Comparison of ENCODE assay signal across 23 mouse cellular contexts in genomic region chr3:105005561-105006065, GRCm38 (mm10). TPM values are rescaled to one million over a fixed set of nuclear protein-coding genes. Genes with fewer than 3 reads are reported as not detected.
DNase-seq lines count a peak whose midpoint lies in the region; ATAC-seq and TF ChIP-seq lines count a peak whose summit lies in the region.
"Had no signal": no experiment of that assay in that cellular context is flagged by ENCODE, and none has a peak within 500 bp of the region (broad histone marks: within the 10 kb centered on the region; RNA-seq: fewer than 3 reads in every experiment).

No protein-coding gene starts in this region.

- peaks cover 92% of the 10 kb centered on the region for H3K36me3 ChIP-seq in kidney, embryonic 15.5 days
- H3K36me3 ChIP-seq in lung, postnatal 0 days (ENCODE audit: insufficient read depth, low read length): peaks cover 50% of the 10 kb centered on the region
- H3K36me3 ChIP-seq in ES-E14 (ENCODE audit: control insufficient read depth, insufficient read depth, low read length, poor library complexity, severe bottlenecking): peaks cover 14% of the 10 kb centered on the region
- H3K36me3 ChIP-seq: G1E had no signal

- H3K27ac ChIP-seq in kidney, embryonic 15.5 days: peak overlapping the region; percentile 6; the same call in 1 of the 2 replicates
- H3K27ac ChIP-seq in lung, postnatal 0 days (ENCODE audit: low read length): 0 out of 2 replicates have a peak overlapping the region, but pooled peaks have one; percentile 54
- H3K27ac ChIP-seq in ES-E14 (ENCODE audit: insufficient read depth, low read depth, low read length, poor library complexity, severe bottlenecking): no peak overlapping the region
- H3K27ac ChIP-seq: embryonic facial prominence, embryonic 10.5 days; heart, embryonic 15.5 days; hindbrain, embryonic 13.5 days; hindbrain, postnatal 0 days had no signal

- 86% methylated on average over 20 of the region's 20 CpGs for WGBS in kidney, embryonic 15.5 days
- 65% methylated on average over 20 of the region's 20 CpGs for WGBS in lung, postnatal 0 days

- H3K9ac ChIP-seq in kidney, embryonic 15.5 days: no peak overlapping the region
- H3K9ac ChIP-seq in lung, postnatal 0 days (replicated peaks; ENCODE audit: low read depth): no peak overlapping the region
- H3K9ac ChIP-seq in ES-E14 (ENCODE audit: insufficient read depth, low read depth, low read length, poor library complexity, severe bottlenecking): peak overlapping the region; percentile 39; the same call in 1 of the 2 replicates
- H3K9ac ChIP-seq: forebrain, embryonic 13.5 days; forebrain, postnatal 0 days; heart, embryonic 15.5 days; hindbrain, embryonic 13.5 days had no signal

- DNase-seq in kidney, postnatal 10 days: no peak
- DNase-seq in lung, postnatal 0 days (ENCODE audit: low spot score): no peak
- DNase-seq in lung, postnatal 10 days: no peak
- no peak for DNase-seq in ES-E14 (ENCODE audit: low read depth, low spot score)
- no peak for DNase-seq in Muller cell, postnatal 12 days (ENCODE audit: inconsistent ontology term)
- DNase-seq: adrenal gland, adult 2 months; adrenal gland, postnatal 25 days; cerebellum, adult 18-20 months; cerebellum, adult 9-11 months; forebrain, postnatal 0 days; gastrocnemius, postnatal 36 days; heart, postnatal 14 days had no signal

- no peaks in the 10 kb centered on the region for H3K9me3 ChIP-seq in kidney, embryonic 15.5 days (replicated peaks)
- no peaks in the 10 kb centered on the region for H3K9me3 ChIP-seq in lung, postnatal 0 days (ENCODE audit: low read length)
- no peaks in the 10 kb centered on the region for H3K9me3 ChIP-seq in ES-E14 (ENCODE audit: control insufficient read depth, insufficient read depth, low read depth, low read length)
- H3K9me3 ChIP-seq: embryonic facial prominence, embryonic 10.5 days; forebrain, embryonic 13.5 days; G1E; heart, embryonic 15.5 days; hindbrain, embryonic 13.5 days had no signal

- no peak for TF ChIP-seq CTCF in lung, postnatal 0 days (IDR thresholded peaks at IDR 0.05)

- H3K27me3 ChIP-seq in kidney, embryonic 15.5 days: no peaks in the 10 kb centered on the region
- no peaks in the 10 kb centered on the region for H3K27me3 ChIP-seq in lung, postnatal 0 days (replicated peaks; ENCODE audit: insufficient read depth, low read length)
- H3K27me3 ChIP-seq: CH12.LX; forebrain, embryonic 13.5 days; heart, embryonic 15.5 days; hindbrain, embryonic 13.5 days had no signal

- TF ChIP-seq EP300 in lung, postnatal 0 days (IDR thresholded peaks at IDR 0.05): no peak

- in situ Hi-C loops in ES-E14 (cut with MboI; ENCODE audit: low sequenced_read_pairs in 2 of 2, unreplicated experiment in 2 of 2): no loop called here

- no peaks in the 10 kb centered on the region for H3K4me1 ChIP-seq in kidney, embryonic 15.5 days
- H3K4me1 ChIP-seq in lung, postnatal 0 days (ENCODE audit: insufficient read depth, low read depth, low read length): peaks cover 10% of the 10 kb centered on the region; the same call in 1 of the 2 replicates
- H3K4me1 ChIP-seq in ES-E14 (ENCODE audit: control insufficient read depth in 2 of 2, insufficient read depth in 2 of 2, low read length in 2 of 2, poor library complexity in 1 of 2): peaks cover 0 to 4% of the 10 kb centered on the region in 2 experiments; a peak in 2 of 4 replicates
- H3K4me1 ChIP-seq: hindbrain, embryonic 13.5 days had no signal

- ATAC-seq in kidney, embryonic 15.5 days (replicated peaks; ENCODE audit: low FRiP score): no peak
- ATAC-seq in lung, postnatal 0 days: no peak
- ATAC-seq: forebrain, embryonic 13.5 days; forebrain, postnatal 0 days; hindbrain, postnatal 0 days had no signal

- H3K4me2 ChIP-seq in kidney, embryonic 15.5 days: no peak overlapping the region
- no peak overlapping the region for H3K4me2 ChIP-seq in lung, postnatal 0 days (replicated peaks; ENCODE audit: low read depth, low read length)
- H3K4me2 ChIP-seq: forebrain, embryonic 13.5 days; heart, embryonic 11.5 days; heart, embryonic 15.5 days; hindbrain, embryonic 13.5 days had no signal

- no peak overlapping the region for H3K4me3 ChIP-seq in kidney, embryonic 15.5 days (replicated peaks)
- no peak overlapping the region for H3K4me3 ChIP-seq in lung, postnatal 0 days (ENCODE audit: low read depth, low read length)
- H3K4me3 ChIP-seq in ES-E14 (ENCODE audit: insufficient read depth in 1 of 2, low read depth in 1 of 2, low read length in 2 of 2, poor library complexity in 1 of 2, severe bottlenecking in 1 of 2): peak overlapping the region; percentile 29 to 53; a peak in 3 of 4 replicates
- H3K4me3 ChIP-seq: embryonic facial prominence, embryonic 10.5 days; forebrain, embryonic 13.5 days; heart, adult 2 months; heart, embryonic 15.5 days; hindbrain, embryonic 13.5 days had no signal

TF ChIP-seq in ES-E14, 5 proteins besides CTCF, POLR2A, EP300 and RAD21:
- TF ChIP-seq MAFK (IDR thresholded peaks at IDR 0.05; ENCODE audit: insufficient read depth, low read depth, low read length) (no peak), HCFC1 (IDR thresholded peaks at IDR 0.05; ENCODE audit: borderline replicate concordance, insufficient read depth, low read length) (no peak), ZC3H11A (IDR thresholded peaks at IDR 0.05; ENCODE audit: borderline replicate concordance, low read depth, low read length) (no peak), ZNF384 (IDR thresholded peaks at IDR 0.05; ENCODE audit: low read depth, low read length) (no peak), CHD2 (IDR thresholded peaks at IDR 0.05; ENCODE audit: low read depth, low read length) (no peak)

RNA-seq across cellular contexts. Expression of gene Wnt2b, which starts 43.9 kb away (rescaled TPM):
- 0.36 and 1.1 TPM in 2 replicates for polyA plus RNA-seq in kidney, embryonic 15.5 days (2015; fragmentation: Nextera tagmentation; extraction: Ambion mirVana)
- 0.44 and 0.88 TPM in 2 replicates for polyA plus RNA-seq in lung, postnatal 0 days (2015; fragmentation: Nextera tagmentation; extraction: Ambion mirVana)
- total RNA-seq in ES-E14 (2012; rRNA removed): 1.1 and 1.3 TPM in 2 replicates
- total RNA-seq: CH12.LX; hematopoietic stem cell, adult 5-6 weeks had no signal
- polyA plus RNA-seq: G1E had no signal

RNA-seq across cellular contexts. Expression of gene Cttnbp2nl, which starts 47.3 kb away (rescaled TPM):
- polyA plus RNA-seq in kidney, embryonic 15.5 days (2015; fragmentation: Nextera tagmentation; extraction: Ambion mirVana): 26.4 and 29.4 TPM in 2 replicates
- 70.4 and 82.1 TPM in 2 replicates for polyA plus RNA-seq in lung, postnatal 0 days (2015; fragmentation: Nextera tagmentation; extraction: Ambion mirVana)
- total RNA-seq in ES-E14 (2012; rRNA removed): 10.1 and 13.5 TPM in 2 replicates

Comparison
In these comparisons a context has a peak if more than half of its experiments do, and no peak if none do; other contexts are left out.
1. H3K4me3 ChIP-seq: peak in ES-E14 (2 of 2); none in kidney, embryonic 15.5 days (single experiment) and lung, postnatal 0 days (single experiment).